Mouse (Mus musculus) lung, adult 2 months (tissue): ENCODE data around the gene Thoc3. TPM values are rescaled to one million over a fixed set of nuclear protein-coding genes. Genes with fewer than 3 reads are reported as not detected.

ENCODE experiments used
- DNase-seq: peaks from one replicate; pipeline ENCODE4 v3.0.0; 2022
- H3K4me1 ChIP-seq: fragments of 200-500 bp; 2 replicates; pipeline ENCODE4 v1.6.1; 2011; ENCODE audit warnings: low read length; ENCODE audit not compliant: control insufficient read depth, insufficient read depth
- H3K4me3 ChIP-seq: fragments of 200-500 bp; replicated peaks from 2 replicates; pipeline ENCODE3; 2011; ENCODE audit warnings: low read depth, mild to moderate bottlenecking, control low read depth, low read length; ENCODE audit errors: extremely low read depth
- CTCF ChIP-seq: fragments of 200-500 bp; IDR thresholded peaks from 2 replicates; pipeline ENCODE4 v1.5.1; 2011; ENCODE audit warnings: mild to moderate bottlenecking, low read length, control low read depth; ENCODE audit not compliant: insufficient read depth
- POLR2A ChIP-seq: fragments of 200-500 bp; IDR thresholded peaks from 2 replicates; pipeline ENCODE4 v1.6.1; 2011; ENCODE audit warnings: low read depth, mild to moderate bottlenecking, control low read depth, low read length, borderline replicate concordance; ENCODE audit errors: extremely low read depth
- WGBS: fragments of 180-500 bp; shearing (Covaris S2); methylation state at CpG from one replicate; pipeline ENCODE4 v1.1.7; 2018; 5-methylcytosine and 5-hydroxymethylcytosine counted together
- polyA plus RNA-seq: library from polyadenylated mRNA; depleted of rRNA; stranded (reverse); fragments of >200 nt; gene quantifications from 2 replicates; pipeline ENCODE4 v1.2.3, GENCODE M21; 2012; rRNA removed

Thoc3 gene
- polyA plus RNA-seq, 1 experiment = 27.8 TPM

GRCm38 (mm10) chr13:54425269-54425668 lies 43.4 kb downstream of the Thoc3 start:
- H3K4me1 ChIP-seq = no peaks in the 10 kb centered on the region; the same call in 1 of the 2 replicates
- 16% methylated on average over 2 of the region's 2 CpGs for WGBS
- no peak overlapping the region for H3K4me3 ChIP-seq
- TF ChIP-seq POLR2A (no peak), CTCF (no peak)
- no peak for DNase-seq

- WGBS = 85% methylated on average over 12 of the region's 12 CpGs
- no peak for DNase-seq
- Histone ChIP-seq H3K4me3 (no peak overlapping the region), H3K4me1 (no peaks in the 10 kb centered on the region; the same call in 1 of the 2 replicates)
- TF ChIP-seq CTCF (no peak), POLR2A (no peak)
Measured at GRCm38 (mm10) chr13:54420226-54420625, 48.4 kb downstream of the Thoc3 start.

- Histone ChIP-seq H3K4me3 (no peak overlapping the region), H3K4me1 (no peaks in the 10 kb centered on the region)
- DNase-seq = no peak
- TF ChIP-seq POLR2A = no peak
- TF ChIP-seq CTCF = no peak
- WGBS = 74% methylated on average over 10 of the region's 10 CpGs
Measured at GRCm38 (mm10) chr13:54418781-54419327, 49.8 kb downstream of the Thoc3 start.

- no peak for DNase-seq
- Histone ChIP-seq H3K4me1 (no peaks in the 10 kb centered on the region), H3K4me3 (no peak overlapping the region)
- TF ChIP-seq POLR2A = no peak
- no peak for TF ChIP-seq CTCF
- 88% methylated on average over 4 of the region's 4 CpGs for WGBS
Measured at GRCm38 (mm10) chr13:54415059-54415458, 53.6 kb downstream of the Thoc3 start.

DNA sequence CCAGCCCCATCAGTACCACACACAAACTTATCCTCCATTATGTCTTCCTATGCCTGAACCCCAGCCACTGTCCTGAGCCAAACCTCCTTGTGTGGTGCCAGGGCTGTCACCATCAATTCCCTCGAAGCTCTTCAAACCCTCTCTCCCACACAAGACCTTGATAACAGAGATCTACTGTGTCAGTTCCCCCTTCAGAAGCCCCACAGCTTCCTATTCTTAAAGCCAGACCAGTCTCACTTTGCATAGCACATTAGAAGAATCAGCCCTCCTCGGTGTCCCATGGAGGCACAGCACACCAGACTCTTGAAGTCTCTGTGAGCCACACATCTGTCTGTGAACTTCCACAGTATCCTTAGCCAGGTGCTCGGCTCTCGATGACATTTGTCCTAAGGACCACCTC lies 55.9 kb downstream of the Thoc3 start:
- TF ChIP-seq POLR2A (no peak), CTCF (no peak)

DNA sequence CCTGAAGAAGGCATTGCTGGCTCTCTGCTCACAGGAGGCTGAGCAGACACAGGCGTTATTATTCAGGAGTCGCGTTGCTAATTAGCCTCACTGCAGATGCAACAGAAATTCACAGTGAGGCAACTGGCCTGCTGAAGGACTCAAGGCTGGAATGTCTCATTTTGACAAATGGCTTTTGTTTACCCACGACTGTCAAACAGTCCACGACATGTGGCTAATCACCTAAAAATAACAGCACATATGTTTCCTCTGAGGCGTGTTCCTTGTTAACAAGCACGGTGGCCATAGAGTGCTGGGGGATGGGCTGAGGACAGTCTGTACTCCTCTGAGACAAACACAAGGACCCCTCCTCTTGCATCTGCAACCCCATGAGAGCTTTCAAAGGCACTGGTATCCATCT lies 56.4 kb downstream of the Thoc3 start:
- no peak for DNase-seq
- 15% methylated on average over 7 of the region's 7 CpGs for WGBS
- H3K4me3 ChIP-seq = no peak overlapping the region
- H3K4me1 ChIP-seq = no peaks in the 10 kb centered on the region
- no peak for TF ChIP-seq CTCF
- no peak for TF ChIP-seq POLR2A

More for the DNA sequence above, 55.9 kb downstream of the Thoc3 start:
- H3K4me1 ChIP-seq = no peaks in the 10 kb centered on the region
- no peak for DNase-seq
- 57% methylated on average over 4 of the region's 4 CpGs for WGBS
- H3K4me3 ChIP-seq = no peak overlapping the region

- WGBS = 85% methylated on average over 3 of the region's 3 CpGs
- Histone ChIP-seq H3K4me3 (no peak overlapping the region), H3K4me1 (no peaks in the 10 kb centered on the region)
- TF ChIP-seq POLR2A (no peak), CTCF (no peak)
- no peak for DNase-seq
Measured at GRCm38 (mm10) chr13:54411656-54412055, 57.0 kb downstream of the Thoc3 start.

Other genes with a start within 250 kb of the Thoc3 start
- gene Cplx2, start 97.5 kb downstream of the Thoc3 start, polyA plus RNA-seq = 6.1 and 7.0 TPM in 2 replicates
- gene Simc1, start 34.9 kb upstream of the Thoc3 start, polyA plus RNA-seq = 4.8 and 5.7 TPM in 2 replicates
- gene 4833439L19Rik, start 96.6 kb upstream of the Thoc3 start, polyA plus RNA-seq = 106 TPM in 2 replicates
- 30.8 and 41.5 TPM in 2 replicates for gene Arl10, start 106.2 kb upstream of the Thoc3 start, polyA plus RNA-seq
- 4.8 and 9.1 TPM in 2 replicates for gene Nop16, start 121.2 kb upstream of the Thoc3 start, polyA plus RNA-seq
- 110 and 112 TPM in 2 replicates for gene Higd2a, start 121.4 kb upstream of the Thoc3 start, polyA plus RNA-seq
- gene Cltb, start 142.5 kb upstream of the Thoc3 start, polyA plus RNA-seq = 96.4 and 109 TPM in 2 replicates
- 16.1 and 27.7 TPM in 2 replicates for gene Faf2, start 152.9 kb upstream of the Thoc3 start, polyA plus RNA-seq
- 256 and 338 TPM in 2 replicates for gene Rnf44, start 225.1 kb upstream of the Thoc3 start, polyA plus RNA-seq
- 0.05 and 1.1 TPM in 2 replicates for gene Cdhr2, start 232.6 kb upstream of the Thoc3 start, polyA plus RNA-seq